Mouse (Mus musculus): ENCODE measurements around the gene Vmn1r224.

Gene Vmn1r224

DNA sequence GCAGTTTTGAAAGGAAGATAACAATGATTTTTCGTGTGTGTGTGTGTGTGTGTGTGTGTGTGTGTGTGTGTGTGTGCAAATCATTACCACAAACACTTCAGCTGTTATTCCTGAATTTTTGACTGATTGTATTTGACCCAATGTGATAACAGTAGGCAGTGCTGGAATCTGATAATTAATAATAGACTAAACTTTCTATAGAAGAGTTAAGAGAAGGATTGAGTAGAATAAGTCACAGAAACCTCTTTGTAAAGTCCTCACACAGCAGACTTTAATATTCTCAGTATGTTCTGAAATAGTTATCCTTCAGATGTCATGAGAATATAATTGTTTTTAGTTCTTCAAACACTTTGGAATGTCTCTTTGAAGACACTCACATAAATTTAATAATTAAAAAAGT is at the start of gene Vmn1r224:
TSS of gene Vmn1r224 (plus strand) at position 301 of the 400 bp plus-strand sequence.
- TF ChIP-seq GATA4 (IDR thresholded peaks at IDR 0.05; ENCODE audit: insufficient replicate concordance, low read length) = no peak

DNA sequence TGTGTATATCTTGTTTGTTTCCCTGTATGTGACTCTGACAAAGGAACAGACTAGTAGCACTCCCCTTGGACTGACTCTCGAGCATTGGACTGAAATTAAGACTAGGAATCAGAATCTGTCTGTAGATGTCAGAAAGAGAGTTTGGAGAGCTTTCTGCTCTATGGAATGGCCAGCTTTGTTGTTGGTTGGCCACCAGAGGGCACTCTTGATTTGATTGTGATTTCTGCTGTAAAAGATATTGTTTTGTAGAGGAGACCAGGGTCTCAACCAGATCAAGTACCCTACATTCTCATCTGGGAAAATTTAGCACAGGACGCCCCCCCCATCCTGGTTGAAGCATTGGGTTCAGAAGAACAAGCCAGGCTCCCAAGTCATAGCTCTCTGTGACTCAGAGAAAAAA is 14.8 kb upstream of the Vmn1r224 start:
- no peak for TF ChIP-seq GATA4 (IDR thresholded peaks at IDR 0.05; ENCODE audit: insufficient replicate concordance, low read length)

DNA sequence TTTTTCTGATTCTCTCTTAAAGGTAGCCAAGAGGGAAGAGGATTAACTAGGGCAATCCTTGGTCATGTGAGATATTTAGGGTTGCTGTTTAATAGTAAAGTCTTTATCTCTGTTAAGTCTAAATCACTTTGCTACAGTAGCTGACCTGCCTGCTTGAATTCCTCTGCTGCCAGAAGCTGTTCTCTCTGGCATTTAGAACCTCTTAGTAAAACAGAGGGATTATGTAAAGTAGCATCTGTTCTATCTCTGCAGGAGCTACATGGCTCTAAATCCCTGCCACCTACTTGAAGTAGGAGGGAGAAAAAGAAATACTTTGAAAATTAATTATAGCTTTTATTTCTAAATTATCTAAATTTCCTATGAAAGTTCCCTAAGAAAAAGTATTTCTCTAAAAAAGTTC is 25.3 kb downstream of the Vmn1r224 start:
- no peak for TF ChIP-seq GATA4 (IDR thresholded peaks at IDR 0.05; ENCODE audit: insufficient replicate concordance, low read length)

DNA sequence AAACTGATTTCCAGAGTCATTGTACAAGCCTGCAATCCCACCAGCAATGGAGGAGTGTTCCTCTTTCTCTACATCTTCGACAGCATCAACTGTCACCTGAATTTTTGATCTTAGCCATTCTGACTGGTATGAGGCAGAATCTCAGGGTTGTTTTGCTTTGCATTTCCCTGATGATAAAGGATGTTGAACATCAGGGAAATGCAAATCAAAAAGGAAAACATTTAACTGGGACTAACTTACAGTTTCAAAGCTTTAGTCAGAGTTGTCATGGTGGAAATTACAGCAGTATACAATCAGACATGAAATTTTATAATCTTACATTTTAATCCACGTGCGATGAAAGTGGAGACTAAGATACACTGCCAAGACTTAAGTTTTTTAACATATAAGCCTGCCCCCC is 59.4 kb downstream of the Vmn1r224 start:
- no peak for TF ChIP-seq GATA4 (IDR thresholded peaks at IDR 0.05; ENCODE audit: insufficient replicate concordance, low read length)
